Mouse (Mus musculus) liver, embryonic 14.5 days (tissue): ENCODE data around the gene Htr7.

Source experiments
- CTCF ChIP-seq: IDR thresholded peaks from 2 replicates; pipeline ENCODE4 v1.5.1; 2016; ENCODE audit warnings: antibody characterized with exemption, low read depth, control low read depth
- EP300 ChIP-seq: IDR thresholded peaks from 2 replicates; pipeline ENCODE4 v1.6.1; 2016; ENCODE audit warnings: antibody characterized with exemption, low read depth

GRCm38 (mm10) chr19:36103909-36104308 lies 46.6 kb upstream of the Htr7 start:
- TF ChIP-seq CTCF, result no peak
- no peak for TF ChIP-seq EP300
